Mouse (Mus musculus): Measurements from ENCODE around the gene Phpt1. TPM values are rescaled to one million over a fixed set of nuclear protein-coding genes. Genes with fewer than 3 reads are reported as not detected.
"Not testable (repeated sequence)": the region's sequence is repeated elsewhere in the genome, so short reads cannot be mapped to it uniquely, and the experiment has no call there.

Phpt1 gene
- total RNA-seq, 2 experiments from 2014 or later = 54.3 to 64.6 TPM

- no peak for DNase-seq
Observed at GRCm38 (mm10) chr2:25560551-25560950, 14.5 kb downstream of the Phpt1 start.

DNA sequence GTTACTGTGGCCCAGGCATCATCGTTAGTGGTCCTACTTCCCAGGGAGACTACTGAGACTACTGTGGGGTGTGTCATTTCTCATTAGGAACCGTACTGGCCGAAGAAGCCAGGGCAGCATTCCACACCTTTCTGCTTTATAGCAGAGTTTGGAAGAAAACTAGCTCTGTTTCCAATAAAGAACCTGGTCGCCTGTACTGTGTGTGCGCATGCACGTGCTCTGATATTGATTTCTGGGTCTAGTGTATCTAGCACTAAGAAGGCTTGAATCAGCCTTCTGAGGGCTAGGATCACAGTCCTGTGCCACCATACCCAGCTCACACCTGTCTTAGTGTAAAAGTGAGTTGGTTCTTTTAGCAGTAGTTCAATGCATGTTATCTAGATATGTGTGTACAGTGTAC lies 16.2 kb downstream of the Phpt1 start:
- no peak for DNase-seq

GRCm38 (mm10) chr2:25557964-25558360 lies 17.1 kb downstream of the Phpt1 start:
- no peak for DNase-seq

GRCm38 (mm10) chr2:25557221-25557963 lies 17.6 kb downstream of the Phpt1 start, which contains the start of gene Edf1:
Gene Edf1, plus strand, starts transcription at chr2:25557847.
- DNase-seq = peak; percentile 98 to 99

GRCm38 (mm10) chr2:25556296-25556695 lies 18.7 kb downstream of the Phpt1 start:
- no peak for DNase-seq

GRCm38 (mm10) chr2:25555479-25555878 lies 19.5 kb downstream of the Phpt1 start:
- not testable (repeated sequence) for DNase-seq

DNA sequence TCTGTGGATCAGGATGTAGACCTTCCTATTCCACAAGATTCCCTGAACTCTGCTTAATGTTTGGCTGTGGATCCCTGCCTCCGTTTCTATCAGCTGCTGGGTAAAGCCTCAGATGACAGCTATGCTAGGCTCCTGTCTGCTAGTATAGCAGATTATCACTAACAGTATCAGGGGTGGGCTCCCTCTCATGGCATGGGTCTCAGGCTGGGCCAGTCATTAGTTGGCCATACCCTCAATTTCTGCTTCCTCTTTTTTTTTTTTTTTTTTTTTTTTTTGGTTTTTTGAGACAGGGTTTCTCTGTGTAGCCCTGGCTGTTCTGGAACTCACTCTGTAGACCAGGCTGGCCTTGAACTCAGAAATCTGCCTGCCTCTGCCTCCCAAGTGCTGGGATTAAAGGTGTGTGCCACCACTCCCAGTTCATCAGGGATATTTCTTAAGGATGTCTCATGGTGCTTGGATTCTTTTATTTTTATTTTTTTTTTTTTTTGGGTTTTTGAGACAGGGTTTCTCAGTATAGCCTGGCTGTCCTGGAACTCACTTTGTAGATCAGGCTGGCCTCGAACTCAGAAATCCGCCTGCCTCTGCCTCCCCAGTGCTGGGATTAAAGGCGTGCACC lies 21.7 kb downstream of the Phpt1 start:
- DNase-seq = not testable (repeated sequence)

- DNase-seq = peak; percentile 66 to 69
Observed at GRCm38 (mm10) chr2:25551186-25551585, 23.8 kb downstream of the Phpt1 start.

DNA sequence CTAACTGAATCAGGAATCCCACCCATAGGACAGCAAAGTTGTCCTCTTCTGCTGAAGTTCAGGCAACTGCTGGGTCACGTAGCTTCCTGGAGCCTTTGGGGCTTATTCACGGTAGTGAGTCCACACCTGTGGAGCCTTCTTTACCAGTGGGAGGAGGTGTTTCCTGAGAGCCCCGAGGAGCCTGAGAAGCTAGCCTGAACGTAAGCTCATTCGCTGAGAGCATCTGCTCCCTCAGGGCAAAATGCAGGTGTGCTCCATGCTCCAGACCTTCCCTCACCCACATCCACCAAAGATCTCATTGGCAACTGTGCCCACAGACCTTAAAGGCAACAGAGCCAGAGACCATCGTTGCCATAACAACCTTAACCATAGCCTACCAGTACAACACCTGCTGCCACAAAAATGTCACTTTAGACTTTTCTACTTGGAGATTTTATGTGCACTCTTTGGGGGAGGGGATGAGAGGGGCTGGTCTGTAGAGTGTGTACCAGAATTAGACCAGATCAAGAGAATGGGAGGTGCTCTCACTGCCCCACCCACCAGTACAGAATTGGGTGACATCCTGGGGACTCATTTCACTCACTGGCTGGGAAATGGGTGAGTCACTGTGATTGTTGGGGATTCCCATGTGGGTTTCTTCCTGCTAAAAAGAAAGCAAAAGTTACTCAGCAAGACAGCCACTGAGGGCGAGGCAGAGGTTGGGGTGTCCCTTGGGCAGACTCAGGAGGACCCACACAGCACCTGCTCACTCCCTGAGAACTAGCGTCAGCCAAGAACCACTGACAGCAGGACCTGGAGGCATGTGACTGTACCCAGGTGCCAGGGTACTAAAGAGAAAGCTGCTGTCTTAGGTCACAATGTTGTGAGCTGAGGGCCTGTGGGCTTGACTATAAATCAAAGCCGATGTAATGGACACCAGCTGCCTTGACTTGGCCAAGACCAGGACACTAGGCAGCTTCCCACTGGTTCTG lies 25.7 kb downstream of the Phpt1 start:
- DNase-seq = no peak

- DNase-seq = peak; percentile 99
Observed at GRCm38 (mm10) chr2:25546811-25547491, 28.1 kb downstream of the Phpt1 start, which contains the start of gene Traf2. Gene Traf2, minus strand, starts transcription at chr2:25546940.

DNA sequence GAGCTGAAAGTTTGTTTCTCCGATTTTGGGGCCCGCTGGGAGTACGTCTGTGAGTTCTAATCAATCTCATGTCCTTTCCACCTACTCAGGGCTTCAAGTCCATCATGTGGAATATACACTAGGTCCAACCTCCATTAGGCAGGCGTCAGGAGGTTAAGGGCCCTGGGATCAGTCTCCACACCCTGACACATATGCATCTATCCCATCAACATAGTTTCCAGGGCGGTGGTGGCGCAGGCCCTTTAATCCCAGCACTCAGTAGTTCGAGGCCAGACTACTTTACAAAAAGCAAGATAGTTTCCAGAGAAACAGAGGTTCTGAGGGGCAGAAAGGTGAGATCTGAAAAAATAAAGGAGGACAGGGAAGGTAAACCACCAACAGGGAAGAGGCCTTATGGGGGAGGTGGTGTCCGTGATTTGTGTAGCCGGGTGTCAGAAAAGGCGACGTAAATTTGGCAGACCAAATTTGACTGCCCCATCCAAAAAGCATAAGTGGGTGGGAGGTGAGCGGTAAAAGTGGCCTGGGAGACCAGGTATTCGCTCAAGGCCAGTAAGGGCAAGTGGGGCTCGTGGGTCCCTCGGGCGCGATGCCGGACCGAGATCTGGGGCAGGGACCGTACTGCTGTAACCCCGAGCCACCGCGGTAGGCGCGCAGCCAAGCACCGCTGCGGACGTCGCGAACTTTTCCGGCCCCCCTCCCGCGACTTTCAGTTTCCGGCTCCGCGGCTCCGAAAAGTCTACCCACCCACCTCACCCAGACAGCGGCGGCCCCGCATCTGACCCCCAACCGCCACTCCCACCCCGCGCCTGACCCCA lies 28.8 kb downstream of the Phpt1 start:
- peak; percentile 84 to 92 for DNase-seq

DNA sequence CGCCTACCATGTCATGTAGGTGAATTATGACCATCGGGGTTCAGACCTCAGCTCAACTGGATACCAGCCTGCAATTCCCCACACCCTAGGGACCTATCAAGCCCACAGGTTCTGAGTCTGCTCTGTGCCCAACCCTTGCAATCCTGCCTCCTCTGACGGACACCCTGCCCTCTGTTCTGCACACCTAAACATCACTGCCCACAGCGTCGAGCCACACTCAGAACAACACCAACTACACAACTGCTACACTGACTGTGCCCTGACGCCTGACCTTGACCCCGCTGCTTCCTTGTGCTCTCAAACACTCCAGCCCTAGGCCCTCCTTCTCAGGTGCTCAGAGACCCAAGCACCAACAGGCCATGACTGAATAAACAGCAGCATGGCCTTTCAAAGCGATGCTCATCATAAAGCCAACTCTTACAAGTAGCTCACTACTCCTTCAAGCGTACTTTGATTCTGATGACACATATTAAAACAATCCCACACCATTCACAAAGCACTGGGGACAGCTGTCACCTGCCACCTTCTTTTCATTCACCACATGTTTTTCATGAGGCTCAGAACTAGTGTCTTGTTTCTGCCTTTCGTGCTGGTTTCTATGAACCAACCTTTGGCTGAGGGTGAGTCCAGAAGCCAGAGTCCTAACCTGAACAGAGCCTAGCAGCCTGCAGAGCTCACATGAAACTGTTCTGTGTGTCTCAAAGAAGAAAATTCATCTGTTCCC lies 33.2 kb downstream of the Phpt1 start:
- DNase-seq = no peak

GRCm38 (mm10) chr2:25540541-25540948 lies 34.5 kb downstream of the Phpt1 start:
- DNase-seq = peak; percentile 43 to 66

GRCm38 (mm10) chr2:25536531-25536930 lies 38.5 kb downstream of the Phpt1 start:
- peak; percentile 79 to 81 for DNase-seq

DNA sequence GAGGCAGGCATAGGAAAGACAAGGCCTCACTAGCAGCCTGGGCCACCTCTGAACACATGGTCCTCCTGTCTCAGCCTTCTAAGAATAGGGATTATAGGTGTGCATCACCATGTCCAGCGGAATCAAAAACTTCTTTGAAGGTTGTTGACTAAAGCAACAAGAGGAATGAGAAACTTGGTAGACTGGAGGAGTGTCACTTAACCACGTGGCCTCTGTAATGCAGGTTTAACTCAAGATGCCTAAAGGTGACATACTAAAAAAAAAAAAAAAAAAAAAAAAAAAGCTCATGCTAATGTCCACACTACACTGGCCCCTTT lies 40.2 kb downstream of the Phpt1 start:
- DNase-seq = no peak

DNA sequence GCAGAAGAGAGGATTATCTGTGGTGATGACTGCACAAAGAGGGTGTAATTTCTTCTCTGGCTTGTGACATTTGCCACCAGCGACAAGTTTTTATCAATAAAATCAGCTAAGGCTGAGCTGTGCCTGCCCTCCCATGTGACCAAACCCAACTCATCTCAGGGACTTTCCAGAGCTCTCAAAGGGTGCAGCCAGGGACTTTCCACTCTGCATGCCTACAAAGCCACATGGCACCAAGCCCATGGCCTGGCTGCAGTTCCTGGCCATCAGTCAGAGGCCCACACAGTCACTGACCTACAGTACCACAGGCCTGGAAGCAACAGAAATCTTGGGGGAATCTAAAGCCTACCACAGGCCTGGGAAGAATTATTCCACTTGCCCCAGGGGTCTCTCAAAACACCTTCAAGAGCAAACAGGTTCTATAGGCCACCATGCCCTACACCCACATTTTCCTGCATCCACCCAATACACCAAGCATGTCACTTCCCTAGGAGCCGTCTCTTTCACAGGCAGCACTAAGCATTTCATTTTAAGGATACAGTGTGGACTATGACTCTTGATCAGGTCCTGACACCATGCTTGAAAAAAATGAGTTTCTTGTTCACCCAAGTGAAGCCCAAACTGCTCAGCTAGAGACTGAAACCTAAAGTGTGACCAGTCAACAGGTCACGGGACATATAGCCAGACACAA lies 40.7 kb downstream of the Phpt1 start:
- DNase-seq = peak; percentile 95

DNA sequence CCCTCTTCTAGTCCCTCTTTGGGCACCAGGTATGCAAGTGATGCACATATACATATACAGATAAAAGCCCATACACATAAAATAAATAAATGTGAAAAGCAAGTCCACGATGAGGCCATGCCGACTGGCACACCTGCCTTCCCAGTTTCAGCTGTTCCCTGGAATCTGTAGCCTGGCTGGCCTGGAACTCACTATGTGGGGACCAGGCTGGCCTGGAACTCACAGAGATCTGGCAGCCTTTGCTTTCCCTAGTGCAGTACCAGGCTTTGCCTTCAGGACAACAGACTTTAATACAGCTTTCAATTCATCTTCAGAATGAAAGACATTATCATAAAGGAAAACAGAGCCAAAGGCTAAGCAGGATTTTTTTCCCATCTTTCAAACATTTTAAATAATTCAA lies 41.3 kb downstream of the Phpt1 start:
- DNase-seq = no peak

GRCm38 (mm10) chr2:25526510-25527302 lies 48.3 kb downstream of the Phpt1 start:
- peak in 1 of 2 experiments; percentile 43 for DNase-seq
